Mouse (Mus musculus) neural tube, postnatal 0 days (tissue): ENCODE results near the gene Olfr351. TPM values are rescaled to one million over a fixed set of nuclear protein-coding genes. Genes with fewer than 3 reads are reported as not detected.

Experiments used
- polyA plus RNA-seq: library from polyadenylated mRNA; unstranded; fragments of >200 nt; fragmentation: Nextera tagmentation; extraction: Ambion mirVana; gene quantifications from 2 replicates; pipeline ENCODE4 v1.2.1, GENCODE M21; 2015

The Olfr351 gene
- polyA plus RNA-seq: not detected in 2 replicates

DNA sequence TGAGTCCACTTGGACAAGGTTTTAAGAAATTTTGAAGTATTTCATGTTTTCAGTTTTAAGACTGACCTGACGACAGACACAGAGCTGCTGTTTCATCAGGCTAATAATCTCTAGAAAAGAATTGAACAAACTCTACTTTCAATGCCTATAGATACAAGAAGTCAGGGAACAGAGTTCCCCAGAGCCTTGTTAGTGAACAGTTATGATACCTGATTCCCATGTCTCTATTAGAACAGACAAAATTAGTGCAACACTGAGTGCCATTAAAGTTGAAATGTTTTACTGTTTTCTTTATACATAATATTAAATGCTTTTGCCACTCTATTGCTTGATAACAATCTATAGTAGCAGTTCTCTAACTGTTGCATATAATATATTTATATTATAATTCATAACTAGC is at the start of gene Olfr351:
Gene Olfr351, minus strand, starts transcription at position 101 of the 400 bp plus-strand sequence.

GRCm38 (mm10) chr2:36905380-36905779 is 42.9 kb upstream of the Olfr351 start, which contains the start of gene Olfr354:
Olfr354 (plus strand) TSS chr2:36905680.

GRCm38 (mm10) chr2:36892836-36893235 is 30.4 kb upstream of the Olfr351 start, which contains the start of gene Olfr353:
Olfr353 (minus strand) TSS chr2:36892936.

GRCm38 (mm10) chr2:36868160-36868559 is 5.7 kb upstream of the Olfr351 start, which contains the start of gene Olfr352:
Olfr352 (plus strand) TSS chr2:36868460.

GRCm38 (mm10) chr2:36846010-36846409 is 16.4 kb downstream of the Olfr351 start, which contains the start of gene Olfr350:
Olfr350 (plus strand) TSS chr2:36846310.

GRCm38 (mm10) chr2:36816932-36817331 is 45.5 kb downstream of the Olfr351 start, which contains the start of gene Olfr3:
Olfr3 (minus strand) TSS chr2:36817032.

Other genes starting within 250 kb of the Olfr351 start
- gene Olfr345, start 222.6 kb downstream of the Olfr351 start, polyA plus RNA-seq: not detected in 2 replicates
- gene Olfr346, start 176.9 kb downstream of the Olfr351 start, polyA plus RNA-seq: not detected in 2 replicates
- not detected in 2 replicates for gene Olfr347, start 130.8 kb downstream of the Olfr351 start, polyA plus RNA-seq
- not detected in 2 replicates for gene Olfr348, start 78.4 kb downstream of the Olfr351 start, polyA plus RNA-seq
- gene Olfr50, start 72.1 kb downstream of the Olfr351 start, polyA plus RNA-seq: not detected in 2 replicates
- gene Olfr3, start 45.6 kb downstream of the Olfr351 start, polyA plus RNA-seq: not detected in 2 replicates
- gene Olfr350, start 16.4 kb downstream of the Olfr351 start, polyA plus RNA-seq: not detected in 2 replicates
- not detected in 2 replicates for gene Olfr352, start 5.8 kb upstream of the Olfr351 start, polyA plus RNA-seq
- gene Olfr353, start 30.3 kb upstream of the Olfr351 start, polyA plus RNA-seq: not detected in 2 replicates
- not detected in 2 replicates for gene Olfr354, start 43.0 kb upstream of the Olfr351 start, polyA plus RNA-seq
- not detected in 2 replicates for gene Olfr355, start 66.2 kb upstream of the Olfr351 start, polyA plus RNA-seq
- gene Olfr356, start 74.5 kb upstream of the Olfr351 start, polyA plus RNA-seq: not detected in 2 replicates
- gene Olfr357, start 131.2 kb upstream of the Olfr351 start, polyA plus RNA-seq: not detected in 2 replicates
- gene Olfr358, start 146.7 kb upstream of the Olfr351 start, polyA plus RNA-seq: not detected in 2 replicates
- gene Olfr360, start 203.1 kb upstream of the Olfr351 start, polyA plus RNA-seq: not detected in 2 replicates
- not detected in 2 replicates for gene Olfr361, start 226.6 kb upstream of the Olfr351 start, polyA plus RNA-seq